Mouse (Mus musculus) kidney, postnatal 10 days (tissue): Measurements from ENCODE around the gene Setd1b.

Experiments used
- DNase-seq: peaks from one replicate; pipeline ENCODE4 v3.0.0; 2021; ENCODE audit warnings: mixed read lengths

The Setd1b gene

DNA sequence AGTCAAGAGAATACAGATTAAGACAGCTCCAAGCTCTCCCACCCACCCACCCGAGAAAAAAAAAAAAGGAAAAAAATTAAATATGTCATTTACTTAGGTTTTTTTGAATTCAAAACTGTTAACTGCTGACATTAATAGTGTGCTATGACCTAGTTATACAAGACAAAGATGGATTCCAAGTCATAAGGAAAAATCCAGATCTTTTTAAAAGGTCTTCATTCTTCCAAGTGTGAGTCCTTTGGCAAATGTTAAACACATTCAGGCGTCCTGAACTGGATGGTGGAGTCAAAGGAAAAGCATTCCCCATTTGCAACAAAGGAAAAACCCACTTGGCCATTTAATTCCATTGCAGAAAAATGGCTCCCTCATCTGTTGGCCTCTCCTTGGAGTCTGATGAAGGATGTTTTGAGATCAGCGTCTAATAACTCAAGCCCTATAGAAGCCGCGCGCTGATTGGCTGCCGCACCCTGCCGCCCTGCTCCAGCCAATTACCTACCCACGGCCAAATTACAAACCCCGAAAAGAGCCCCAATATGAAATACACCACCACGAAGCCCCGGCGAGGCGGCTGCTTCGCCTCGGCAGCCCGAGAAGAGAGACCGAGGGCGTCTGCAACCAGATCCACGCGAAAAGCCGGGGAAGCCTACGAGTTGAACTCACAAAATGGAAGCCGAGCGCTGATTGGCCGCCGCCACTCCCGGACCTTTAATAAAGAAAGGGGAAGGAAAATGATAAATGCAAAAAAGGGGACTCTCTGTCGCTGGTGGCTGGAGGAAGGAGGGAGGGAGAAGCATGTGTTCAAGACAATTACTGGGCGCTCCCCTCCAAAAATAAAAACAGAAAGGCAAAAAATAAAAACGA, 1.1 kb upstream of the Setd1b start:
- DNase-seq: peak; percentile 95

DNA sequence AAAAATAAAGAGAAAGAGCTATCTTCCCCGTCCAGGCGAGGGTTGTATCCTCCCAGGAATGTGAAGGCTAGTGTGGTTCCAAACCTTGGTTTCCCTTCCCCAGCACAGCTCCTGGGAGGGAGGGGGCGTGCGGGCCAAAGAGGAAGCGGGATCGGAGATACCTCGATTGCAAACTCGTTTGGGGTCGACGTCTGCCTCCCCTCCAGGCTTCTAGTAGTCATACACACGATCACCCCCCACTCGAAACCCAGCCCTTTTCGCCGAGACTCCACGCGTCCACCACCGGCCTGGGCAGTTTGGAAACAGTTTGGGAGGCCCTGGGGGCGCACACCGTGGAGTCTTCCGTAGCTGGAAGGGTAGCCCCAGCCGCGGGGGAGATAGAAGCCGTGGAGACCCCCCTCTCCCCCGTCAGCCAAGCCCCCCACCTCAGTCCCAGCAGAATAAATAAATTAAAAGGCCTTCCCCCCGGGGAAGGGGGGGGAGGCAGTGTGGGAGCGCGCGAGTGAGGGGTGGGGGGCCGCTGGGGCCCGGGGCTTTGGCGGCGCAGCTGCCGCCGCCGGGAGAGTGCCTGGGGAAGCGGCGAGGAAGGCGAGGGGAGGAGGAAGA, 335 bp upstream of the Setd1b start:
- peak; percentile 74 for DNase-seq

DNA sequence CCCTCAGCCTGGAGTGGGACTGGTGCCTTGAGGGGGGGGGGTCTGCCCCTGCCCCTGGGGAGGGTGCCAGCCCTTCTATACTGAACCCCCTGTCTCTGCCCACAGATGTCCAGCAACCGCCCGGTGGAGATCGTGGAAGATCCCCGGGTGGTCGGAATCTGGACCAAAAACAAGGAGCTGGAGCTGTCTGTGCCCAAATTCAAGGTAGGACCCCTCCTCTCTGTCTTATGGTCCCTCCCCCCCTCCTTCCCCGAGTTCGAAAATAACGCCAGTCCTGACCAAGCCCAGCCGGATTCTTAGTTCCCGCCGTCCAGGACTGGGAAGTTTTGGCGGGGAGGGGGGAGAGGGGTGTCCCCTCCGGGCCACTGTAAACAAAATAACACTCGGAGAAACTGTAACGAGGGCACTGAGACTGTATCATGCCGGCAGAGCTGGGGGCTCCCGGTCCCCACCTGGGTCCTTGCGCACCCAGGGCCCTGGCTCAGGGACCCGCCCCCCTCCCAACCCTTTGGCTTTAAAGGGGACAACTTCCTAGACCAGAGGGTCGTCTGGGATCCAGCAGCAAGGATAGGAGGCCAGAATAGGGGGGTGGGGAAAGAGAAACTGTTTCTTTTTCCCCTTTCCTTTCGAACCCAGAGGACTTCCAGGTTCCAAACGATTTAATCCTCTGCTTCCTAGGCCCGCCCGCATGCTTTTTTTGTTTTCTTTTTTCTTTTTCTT, 1.4 kb downstream of the Setd1b start:
- DNase-seq: peak; percentile 67

DNA sequence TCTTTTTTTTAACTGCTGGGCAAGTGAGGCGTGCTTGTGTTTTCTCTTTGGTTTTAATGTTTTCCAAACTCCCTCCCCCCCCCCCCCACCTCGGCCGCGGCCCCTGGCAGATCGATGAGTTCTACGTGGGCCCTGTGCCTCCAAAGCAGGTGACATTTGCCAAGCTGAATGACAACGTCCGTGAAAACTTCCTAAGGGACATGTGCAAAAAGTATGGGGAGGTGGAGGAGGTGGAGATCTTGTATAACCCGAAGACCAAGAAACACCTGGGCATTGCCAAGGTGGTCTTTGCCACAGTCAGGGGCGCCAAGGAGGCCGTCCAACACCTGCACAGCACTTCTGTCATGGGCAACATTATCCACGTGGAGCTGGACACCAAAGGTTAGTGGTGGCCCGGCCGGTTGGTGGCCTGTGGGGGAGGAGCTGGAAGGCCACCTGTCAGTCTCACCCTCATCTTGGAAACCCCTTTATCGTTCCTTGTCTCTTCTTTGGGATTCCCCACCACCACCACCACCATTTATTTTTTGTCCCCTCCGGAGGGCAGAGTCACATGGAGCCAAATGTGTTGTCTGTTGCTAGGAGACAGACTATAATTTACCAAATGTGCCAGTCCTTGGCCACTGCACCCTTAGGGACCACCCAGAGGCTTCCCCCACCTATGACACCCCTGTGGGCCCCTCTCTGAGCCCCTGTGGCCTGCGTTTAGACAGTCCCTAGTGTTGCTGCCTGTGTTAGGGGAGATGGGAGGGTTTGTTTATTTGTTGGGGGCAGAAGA, 2.2 kb downstream of the Setd1b start:
- no peak for DNase-seq

DNA sequence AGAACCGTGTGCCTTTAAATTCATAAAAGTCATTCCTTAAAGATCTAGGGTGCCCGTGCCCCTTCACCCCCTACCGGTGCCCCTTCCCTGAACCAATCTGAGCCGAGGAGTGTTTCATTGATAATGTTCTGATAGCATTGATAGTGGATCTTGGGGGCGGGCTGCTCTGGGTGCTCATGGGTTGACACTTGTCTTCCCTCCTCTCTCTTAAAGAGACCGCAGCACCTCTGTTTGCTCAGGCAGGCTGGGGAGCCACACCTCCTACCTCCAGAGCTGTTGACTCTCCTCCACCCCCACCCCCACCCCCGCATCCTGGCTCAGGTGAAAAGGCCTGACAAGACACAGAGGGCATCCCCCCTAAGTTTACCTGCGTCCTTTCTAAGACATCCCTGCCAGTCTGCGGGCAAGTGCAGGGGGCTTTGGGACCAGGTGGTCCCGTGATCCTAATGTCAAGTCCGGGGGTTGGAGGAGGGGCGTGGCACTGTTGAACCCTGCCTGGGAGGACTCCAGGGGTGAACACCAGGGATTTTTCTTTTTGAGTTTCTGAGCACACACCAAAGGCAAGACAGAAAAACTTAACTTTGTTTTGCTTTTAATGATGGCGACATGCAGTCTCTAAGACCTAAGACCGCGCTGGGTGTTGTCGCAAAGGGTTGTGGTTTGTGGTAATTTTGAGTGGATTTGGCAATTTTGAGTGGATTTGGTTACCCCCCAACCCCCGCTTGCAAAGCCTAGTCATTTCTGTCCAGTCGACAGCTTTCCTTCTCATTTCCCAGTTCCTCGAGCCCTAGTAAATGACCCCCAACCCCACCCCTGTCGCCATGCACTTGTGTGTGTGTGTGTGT, 3.0 kb downstream of the Setd1b start:
- DNase-seq: no peak

DNA sequence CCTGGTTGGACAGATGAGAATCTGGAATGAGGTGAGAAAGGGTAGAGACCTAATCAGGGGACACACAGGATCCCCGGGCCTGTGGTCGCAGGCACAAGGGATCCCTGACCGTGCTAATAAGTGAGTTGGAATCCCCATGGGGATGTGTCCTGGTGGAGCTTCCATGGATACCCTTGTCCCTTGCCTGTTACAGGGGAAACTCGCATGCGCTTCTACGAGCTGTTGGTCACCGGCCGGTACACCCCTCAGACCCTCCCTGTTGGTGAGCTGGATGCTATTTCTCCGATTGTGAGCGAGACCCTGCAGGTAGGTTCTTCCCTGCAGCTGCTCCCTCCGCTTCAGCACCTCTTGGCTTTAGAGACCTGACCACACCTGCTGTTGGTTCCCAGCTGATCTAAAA, 4.4 kb downstream of the Setd1b start:
- DNase-seq: no peak

DNA sequence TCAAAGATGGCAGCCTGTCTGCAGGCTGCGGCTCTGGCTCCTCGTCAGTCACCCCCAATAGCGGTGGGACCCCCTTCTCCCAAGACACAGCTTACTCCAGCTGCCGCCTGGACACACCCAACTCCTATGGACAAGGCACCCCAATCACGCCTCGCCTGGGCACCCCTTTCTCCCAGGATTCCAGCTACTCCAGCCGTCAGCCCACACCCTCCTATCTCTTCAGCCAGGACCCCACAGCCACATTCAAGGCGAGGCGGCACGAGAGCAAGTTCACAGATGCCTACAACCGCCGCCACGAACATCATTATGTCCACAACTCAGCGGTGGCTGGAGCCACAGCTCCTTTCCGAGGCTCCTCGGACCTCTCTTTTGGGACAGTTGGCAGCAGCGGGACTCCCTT, 5.6 kb downstream of the Setd1b start:
- no peak for DNase-seq

DNA sequence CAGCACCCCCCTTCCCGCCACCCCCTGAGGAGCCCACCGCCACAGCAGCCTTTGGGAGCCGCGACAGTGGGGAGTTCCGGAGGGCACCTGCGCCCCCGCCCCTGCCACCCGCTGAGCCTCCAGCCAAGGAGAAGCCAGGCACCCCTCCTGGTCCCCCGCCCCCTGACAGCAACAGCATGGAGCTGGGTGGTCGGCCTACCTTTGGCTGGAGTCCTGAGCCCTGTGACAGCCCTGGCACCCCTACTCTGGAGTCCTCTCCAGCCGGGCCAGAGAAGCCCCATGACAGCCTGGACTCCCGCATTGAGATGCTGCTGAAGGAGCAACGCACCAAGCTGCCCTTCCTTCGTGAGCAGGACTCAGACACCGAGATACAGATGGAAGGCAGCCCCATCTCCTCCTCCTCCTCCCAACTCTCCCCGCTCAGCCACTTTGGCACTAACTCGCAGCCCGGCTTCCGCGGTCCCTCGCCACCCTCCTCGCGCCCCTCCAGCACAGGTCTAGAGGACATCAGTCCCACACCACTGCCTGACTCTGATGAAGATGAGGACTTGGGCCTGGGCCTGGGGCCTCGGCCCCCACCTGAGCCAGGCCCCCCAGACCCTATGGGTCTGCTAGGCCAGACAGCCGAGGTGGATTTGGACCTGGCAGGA, 6.2 kb downstream of the Setd1b start:
- no peak for DNase-seq

DNA sequence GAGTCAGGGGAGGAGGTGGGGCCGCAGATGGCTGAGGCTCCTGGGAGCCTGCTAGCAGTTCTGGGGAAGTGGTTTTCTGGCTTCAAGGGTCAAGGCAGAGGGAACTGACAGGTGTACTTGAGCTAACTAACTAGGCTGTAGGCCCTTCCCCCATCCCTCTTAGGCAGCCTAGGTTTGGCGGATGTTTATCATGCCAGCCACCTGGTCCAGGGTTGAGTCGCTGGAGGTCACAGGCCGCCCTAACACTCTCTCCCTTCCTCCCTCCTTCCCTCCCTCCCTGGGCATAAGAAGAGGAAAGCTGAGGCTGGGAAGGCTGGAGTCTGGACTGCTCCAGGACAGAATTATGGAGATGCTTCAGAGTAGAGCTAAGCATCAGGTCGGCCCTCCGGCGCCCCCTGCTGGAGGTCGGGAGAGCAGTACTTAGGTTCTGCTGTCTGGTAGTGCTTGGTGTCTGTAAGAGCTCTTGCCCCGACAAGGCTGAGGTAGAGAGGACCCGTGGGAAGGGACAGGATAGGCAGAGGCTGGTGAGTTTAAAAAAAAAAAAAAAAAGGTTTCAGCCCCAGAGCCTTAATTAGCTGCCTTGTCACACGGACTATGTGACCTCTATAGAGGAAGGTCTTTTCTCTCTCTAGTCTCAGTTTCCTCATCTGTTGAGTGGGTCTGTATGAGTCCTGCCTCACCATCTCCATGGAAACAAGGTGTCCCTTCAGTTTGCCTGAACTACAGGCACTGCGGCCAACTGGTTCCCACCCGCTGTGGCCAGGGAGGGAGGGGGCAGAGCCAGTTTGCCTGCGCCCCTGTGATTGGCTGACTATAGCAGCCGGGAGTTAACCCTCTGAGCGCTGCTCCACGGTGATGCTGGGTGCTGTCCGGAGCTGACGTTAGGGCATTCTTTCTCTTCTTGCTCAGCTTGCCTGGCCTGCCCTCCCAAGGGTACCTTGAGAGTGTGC, 7.7 kb downstream of the Setd1b start:
- peak; percentile 95 for DNase-seq

DNA sequence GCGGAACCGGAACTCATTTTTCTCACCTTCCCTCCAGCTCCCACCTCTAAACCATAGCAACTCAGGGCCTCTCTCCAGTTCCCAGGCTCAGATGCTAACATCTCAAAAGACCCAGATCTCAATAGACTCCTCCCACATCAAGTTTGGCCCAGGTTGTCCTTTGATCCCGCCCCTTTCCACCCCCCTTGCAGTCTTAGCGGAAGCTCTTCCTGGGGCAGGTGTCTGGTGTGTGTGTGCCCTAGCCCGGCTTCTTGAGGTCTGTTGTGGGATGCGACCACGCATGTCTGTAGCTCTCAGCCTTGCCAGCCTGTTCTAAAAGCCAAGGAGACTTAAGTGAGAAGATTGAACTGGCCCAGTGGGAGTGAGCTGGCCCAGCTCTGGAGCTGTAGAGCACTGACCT, 8.6 kb downstream of the Setd1b start:
- no peak for DNase-seq

DNA sequence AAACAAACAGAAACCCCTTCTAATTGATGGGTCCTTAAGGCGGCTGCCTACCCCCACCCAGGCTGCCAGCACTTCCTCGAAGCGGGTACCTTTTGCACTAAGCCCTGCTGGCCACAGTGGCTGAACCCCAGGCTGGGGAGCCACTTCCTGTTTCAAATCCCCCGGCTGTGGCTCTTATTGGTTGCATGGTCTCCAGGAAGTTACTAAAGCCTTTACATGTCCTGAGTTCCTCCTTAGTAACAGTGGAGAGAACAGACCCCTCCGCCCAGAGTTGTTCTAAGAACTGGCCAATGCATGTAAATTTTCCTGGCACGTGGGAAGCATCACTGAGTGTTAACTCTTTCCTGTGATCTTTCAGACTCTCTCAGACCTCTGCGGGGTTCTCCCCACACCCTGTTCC, 9.1 kb downstream of the Setd1b start:
- DNase-seq: peak; percentile 60

DNA sequence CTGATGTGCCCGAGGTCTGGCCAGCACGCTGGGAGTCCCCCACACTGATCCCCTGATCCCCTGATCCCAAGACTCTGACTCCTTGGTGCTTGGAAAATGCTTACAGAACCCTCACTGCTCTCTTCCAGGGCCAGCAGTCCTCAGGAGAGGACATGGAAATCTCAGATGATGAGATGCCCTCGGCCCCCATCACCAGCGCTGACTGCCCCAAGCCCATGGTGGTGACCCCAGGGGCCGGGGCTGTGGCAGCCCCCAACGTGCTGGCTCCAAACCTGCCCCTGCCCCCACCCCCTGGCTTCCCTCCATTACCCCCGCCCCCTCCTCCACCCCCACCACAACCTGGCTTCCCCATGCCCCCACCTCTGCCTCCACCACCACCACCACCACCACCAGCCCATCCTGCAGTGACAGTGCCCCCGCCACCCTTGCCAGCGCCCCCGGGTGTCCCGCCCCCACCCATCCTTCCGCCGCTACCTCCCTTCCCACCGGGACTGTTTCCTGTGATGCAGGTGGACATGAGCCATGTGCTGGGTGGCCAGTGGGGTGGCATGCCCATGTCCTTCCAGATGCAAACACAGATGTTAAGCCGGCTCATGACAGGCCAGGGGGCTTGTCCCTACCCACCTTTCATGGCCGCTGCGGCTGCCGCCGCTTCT, 9.8 kb downstream of the Setd1b start:
- DNase-seq: no peak

DNA sequence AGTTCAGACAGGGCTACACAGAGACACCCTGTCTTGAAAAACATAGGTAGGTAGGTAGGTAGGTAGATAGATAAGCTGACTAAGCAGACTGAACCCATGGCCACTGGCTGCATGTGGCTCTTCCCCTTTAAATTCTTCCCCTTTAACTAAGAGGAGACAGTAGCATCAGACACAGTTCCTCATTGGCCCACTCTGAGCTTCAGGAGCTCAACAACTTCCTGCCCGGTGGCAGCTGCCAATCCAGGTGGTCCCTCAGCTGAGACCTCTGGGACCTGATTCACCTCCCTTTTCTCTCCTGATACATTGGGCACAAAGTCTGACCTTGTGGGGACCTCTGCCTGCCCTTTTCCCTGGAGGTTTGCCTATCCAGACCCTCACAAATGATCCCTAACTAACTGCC, 10.9 kb downstream of the Setd1b start:
- DNase-seq: no peak

DNA sequence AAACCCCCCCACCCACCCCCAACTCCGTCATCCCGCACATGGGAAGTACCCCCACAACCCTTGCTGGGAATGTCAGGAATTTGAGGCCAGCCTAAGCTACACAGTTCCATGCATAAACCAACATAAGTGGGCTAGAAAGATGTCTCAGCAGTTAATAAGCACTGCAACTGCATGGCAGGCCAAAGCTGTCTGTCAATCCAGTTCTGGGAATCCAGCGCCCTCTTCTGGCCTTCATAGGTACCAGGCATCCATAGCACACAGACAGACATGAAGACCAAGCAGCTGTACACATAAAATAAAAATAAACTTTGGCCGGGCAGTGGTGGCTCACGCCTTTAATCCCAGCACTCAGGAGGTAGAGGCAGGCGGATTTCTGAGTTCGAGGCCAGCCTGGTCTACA, 13.4 kb downstream of the Setd1b start:
- peak; percentile 82 for DNase-seq

DNA sequence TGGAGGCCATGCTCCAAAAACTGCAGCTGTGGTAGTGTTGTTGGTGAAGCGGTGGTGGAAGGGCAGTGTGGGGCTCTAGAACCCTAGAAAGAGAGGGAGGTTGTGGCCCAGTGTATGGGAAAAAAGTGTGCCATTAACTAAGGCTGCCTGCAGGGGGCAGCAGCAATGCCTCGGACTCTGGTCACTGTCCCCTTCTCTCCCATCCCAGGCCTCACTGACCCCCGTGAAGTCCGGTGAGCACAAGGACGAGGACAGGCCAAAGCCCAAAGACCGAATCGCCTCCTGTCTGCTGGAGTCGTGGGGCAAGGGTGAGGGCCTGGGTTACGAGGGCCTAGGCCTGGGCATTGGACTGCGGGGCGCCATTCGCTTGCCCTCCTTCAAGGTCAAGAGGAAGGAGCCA, 14.8 kb downstream of the Setd1b start:
- peak; percentile 30 for DNase-seq

DNA sequence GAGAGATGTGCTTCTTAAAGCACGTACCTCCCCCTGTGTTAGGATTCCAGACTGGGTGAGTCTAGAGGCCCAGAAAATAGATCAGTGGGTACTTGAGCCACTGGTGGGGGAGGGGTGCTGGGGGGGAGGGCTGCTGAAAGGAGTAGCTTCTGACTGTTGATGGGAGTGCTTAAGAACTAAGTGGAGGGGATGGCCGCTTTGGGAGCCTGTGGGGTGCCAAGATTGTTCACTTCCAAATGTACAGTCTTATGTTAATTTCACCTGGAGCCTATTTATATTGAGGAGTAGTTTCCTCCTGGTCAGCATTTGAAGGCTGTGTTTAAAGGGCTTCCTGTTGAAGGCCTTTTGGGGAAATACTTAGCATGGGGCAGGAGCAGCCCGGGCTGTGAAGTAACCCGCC, 16.0 kb downstream of the Setd1b start:
- DNase-seq: no peak

DNA sequence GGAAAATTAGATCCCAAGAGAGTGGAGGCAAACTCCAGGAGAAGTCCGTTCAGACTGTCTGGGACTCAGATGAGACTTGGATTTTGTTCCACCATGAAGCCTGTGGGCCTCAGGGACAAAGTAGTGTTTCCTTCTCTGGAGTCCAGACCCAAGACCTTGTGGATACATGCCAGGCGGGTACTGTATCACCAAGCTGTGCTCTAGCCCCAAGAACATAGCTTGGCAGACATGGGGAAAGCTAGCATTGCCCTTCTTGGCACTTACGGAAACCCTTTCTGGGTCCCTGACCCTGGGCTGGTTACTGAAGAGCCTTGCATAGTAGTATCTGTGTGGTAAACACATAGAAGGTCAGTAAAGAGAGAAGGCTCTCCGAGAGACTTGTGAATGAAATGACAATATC, 17.5 kb downstream of the Setd1b start:
- DNase-seq: no peak

DNA sequence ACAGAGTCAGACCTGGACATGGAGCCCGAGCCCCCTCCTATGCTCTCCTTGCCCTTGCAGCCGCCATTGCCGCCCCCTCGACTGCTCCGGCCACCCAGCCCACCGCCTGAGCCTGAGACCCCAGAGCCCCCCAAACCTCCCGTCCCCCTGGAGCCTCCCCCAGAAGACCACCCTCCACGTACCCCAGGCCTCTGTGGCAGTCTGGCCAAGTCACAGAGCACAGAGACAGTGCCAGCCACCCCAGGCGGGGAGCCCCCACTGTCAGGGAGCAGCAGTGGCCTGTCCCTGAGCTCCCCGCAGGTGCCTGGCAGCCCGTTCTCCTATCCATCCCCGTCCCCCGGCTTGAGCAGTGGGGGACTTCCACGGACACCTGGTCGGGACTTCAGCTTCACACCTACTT, 17.9 kb downstream of the Setd1b start:
- DNase-seq: no peak

DNA sequence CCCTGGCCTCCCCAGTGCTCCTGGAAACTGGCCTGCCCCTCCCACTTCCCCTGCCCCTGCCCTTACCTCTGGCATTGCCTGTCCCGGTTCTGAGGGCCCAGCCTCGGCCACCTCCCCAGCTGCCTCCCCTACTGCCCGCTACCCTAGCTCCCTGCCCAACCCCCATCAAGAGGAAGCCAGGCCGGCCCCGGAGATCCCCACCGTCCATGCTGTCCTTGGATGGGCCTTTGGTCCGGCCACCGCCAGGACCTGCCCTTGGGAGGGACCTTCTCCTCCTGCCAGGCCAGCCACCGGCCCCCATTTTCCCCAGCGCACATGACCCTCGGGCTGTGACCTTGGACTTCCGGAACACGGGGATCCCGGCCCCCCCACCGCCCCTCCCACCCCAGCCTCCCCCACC, 18.3 kb downstream of the Setd1b start:
- DNase-seq: peak; percentile 15

DNA sequence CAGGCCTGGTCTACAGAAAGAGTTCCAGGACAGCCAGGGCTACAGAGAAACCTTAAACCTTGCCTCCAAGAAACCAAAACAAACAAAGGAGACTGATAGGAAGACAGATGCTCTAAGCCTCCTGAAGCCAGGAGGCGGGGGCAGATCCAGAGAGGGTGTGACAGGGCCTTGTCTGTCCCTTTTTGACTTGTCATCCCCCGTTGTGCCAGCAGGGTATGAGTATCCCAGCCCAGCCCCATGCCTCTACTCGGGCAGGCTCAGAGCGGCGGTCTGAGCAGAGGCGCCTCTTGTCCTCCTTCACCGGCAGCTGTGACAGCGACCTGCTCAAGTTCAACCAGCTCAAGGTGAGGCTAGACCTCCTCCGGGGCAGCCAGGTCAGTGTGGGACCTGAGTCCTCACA, 20.9 kb downstream of the Setd1b start:
- no peak for DNase-seq
